Mouse (Mus musculus) spleen, adult 2 months (tissue): ENCODE measurements around the gene Gin1.

Experiments
- CTCF ChIP-seq: fragments of 200-500 bp; IDR thresholded peaks from 2 replicates; pipeline ENCODE4 v1.5.1; 2011; ENCODE audit warnings: mild to moderate bottlenecking, inconsistent platforms; ENCODE audit not compliant: insufficient read depth, insufficient read length, insufficient replicate concordance; ENCODE audit errors: extremely low read depth
- POLR2A ChIP-seq: fragments of 200-500 bp; IDR thresholded peaks from 2 replicates; pipeline ENCODE4 v1.6.1; 2011; ENCODE audit warnings: low read depth, low read length, inconsistent platforms

GRCm38 (mm10) chr1:97754392-97754791 is 15.6 kb upstream of the Gin1 start:
- no peak for TF ChIP-seq CTCF
- TF ChIP-seq POLR2A = no peak
